Mouse (Mus musculus) mouse embryonic stem cell (cell line): Measurements from ENCODE around the gene Uvrag.
"Not testable (repeated sequence)": the region's sequence is repeated elsewhere in the genome, so short reads cannot be mapped to it uniquely, and the experiment has no call there.

Source experiments
- in situ Hi-C, 2 experiments: fragments of 300-500 bp; cut with MboI; formaldehyde crosslinking; loops; 1 replicate in 1 of 2; 3 replicates in 1 of 2; pipeline ENCODE4 v1.14.3; 2019 to 2020; ENCODE audit warnings: low sequenced_read_pairs in 2 of 2, low pct_unique_long_range_greater_than_20kb in 1 of 2, mixed read lengths in 1 of 2; ENCODE audit not compliant: unreplicated experiment in 1 of 2

Gene Uvrag

GRCm38 (mm10) chr7:99079522-99079921 is 61.4 kb downstream of the Uvrag start:
- in situ Hi-C loops, result loop anchor here (25.0 kb wide), 2 partner anchors 342 to 592 kb away; partner anchors contain the start of gene Lrrc32 (in 1 of the 2)

- in situ Hi-C loops, result loop anchor here (25.0 kb wide), 2 partner anchors 342 to 592 kb away; partner anchors contain the start of gene Lrrc32 (in 1 of the 2)
Measured at GRCm38 (mm10) chr7:99078805-99079204, 62.1 kb downstream of the Uvrag start.

DNA sequence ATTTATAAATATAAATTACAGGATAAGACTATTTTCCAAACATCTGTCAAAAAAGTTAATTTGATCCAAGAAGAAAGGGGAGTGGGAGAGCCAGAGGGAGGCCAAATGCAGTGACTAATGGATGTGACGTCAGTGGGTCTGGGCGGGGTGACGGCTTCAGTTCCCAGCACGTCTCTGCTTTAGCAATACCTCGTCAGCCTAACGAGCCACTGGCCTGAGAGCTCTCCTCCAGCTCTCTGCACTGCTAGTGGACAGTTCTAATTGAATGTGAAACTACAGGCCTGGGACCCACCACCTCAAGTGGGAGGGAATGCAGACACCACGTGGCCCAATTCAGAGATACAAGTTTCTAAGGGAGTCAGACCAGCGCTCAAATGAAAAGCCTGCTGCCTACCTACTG is 63.7 kb downstream of the Uvrag start:
- in situ Hi-C loops, result loop anchor here (25.0 kb wide), 2 partner anchors 340 to 590 kb away; partner anchors contain the start of gene Lrrc32 (in 1 of the 2)

DNA sequence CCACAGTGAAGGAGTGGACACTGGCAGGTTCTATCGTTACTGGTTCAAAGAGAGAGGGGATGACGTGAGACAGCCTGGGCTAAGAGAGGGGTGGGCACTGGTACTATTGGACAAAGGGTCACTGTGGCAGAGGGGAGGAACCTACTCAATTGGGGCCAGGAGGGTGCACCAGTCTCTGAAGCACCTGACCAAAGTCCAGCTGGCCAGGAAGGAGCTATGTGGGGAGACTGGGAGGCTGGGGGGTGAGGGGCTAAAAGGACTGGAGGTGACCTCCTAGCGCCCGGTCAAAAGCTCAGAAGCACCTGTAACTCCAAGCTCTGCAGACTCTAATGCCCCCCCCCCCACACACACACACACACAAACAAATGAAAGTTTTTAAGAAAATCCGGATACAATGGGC is 65.8 kb downstream of the Uvrag start:
- in situ Hi-C loops, result loop anchor here (25.0 kb wide), 2 partner anchors 338 to 588 kb away; partner anchors contain the start of gene Lrrc32 (in 1 of the 2)

- in situ Hi-C loops, result no loop called here
Measured at GRCm38 (mm10) chr7:99073734-99074372, 67.1 kb downstream of the Uvrag start.

DNA sequence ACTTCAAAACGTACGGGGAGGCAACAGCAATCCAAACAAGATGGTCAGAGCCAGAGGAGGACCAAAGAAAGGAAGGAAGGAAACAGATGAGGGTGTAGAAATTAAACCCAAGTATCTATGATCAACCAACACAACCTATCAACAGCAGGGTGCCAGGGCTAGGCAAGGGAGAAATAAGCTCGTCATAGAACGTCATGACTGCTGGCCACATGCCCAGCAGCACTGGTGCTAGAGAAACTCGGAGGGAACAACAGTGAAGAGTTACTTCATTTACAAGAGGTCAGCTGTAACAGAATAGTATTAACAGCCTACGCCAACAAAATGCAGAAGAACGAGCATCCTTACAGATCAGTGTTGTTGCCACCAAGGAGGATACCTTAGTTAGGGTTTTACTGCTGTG is 73.2 kb downstream of the Uvrag start:
- in situ Hi-C loops, result no loop called here

- in situ Hi-C loops, result no loop called here
Measured at GRCm38 (mm10) chr7:99065920-99066319, 75.0 kb downstream of the Uvrag start.

- in situ Hi-C loops, result no loop called here
Measured at GRCm38 (mm10) chr7:99065391-99065831, 75.5 kb downstream of the Uvrag start.

- in situ Hi-C loops, result no loop called here
Measured at GRCm38 (mm10) chr7:99064795-99065194, 76.1 kb downstream of the Uvrag start.

DNA sequence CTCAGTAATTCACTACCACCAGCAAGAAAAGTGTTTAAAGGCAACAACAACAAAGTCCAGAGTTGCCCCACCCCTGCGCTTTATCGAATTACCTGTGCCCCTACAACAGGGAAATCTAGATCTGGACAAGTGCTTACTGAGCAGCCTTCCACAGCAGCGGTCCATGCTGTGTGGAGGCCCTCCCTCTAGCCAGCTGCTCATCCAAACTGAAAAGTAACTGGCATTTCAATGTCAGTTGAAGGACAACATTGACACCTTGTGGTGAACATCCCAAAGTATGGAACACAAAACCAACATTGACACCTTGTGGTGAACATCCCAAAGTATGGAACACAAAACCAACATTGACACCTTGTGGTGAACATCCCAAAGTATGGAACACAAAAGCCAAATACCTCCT is 78.7 kb downstream of the Uvrag start:
- in situ Hi-C loops, result not testable (repeated sequence)

DNA sequence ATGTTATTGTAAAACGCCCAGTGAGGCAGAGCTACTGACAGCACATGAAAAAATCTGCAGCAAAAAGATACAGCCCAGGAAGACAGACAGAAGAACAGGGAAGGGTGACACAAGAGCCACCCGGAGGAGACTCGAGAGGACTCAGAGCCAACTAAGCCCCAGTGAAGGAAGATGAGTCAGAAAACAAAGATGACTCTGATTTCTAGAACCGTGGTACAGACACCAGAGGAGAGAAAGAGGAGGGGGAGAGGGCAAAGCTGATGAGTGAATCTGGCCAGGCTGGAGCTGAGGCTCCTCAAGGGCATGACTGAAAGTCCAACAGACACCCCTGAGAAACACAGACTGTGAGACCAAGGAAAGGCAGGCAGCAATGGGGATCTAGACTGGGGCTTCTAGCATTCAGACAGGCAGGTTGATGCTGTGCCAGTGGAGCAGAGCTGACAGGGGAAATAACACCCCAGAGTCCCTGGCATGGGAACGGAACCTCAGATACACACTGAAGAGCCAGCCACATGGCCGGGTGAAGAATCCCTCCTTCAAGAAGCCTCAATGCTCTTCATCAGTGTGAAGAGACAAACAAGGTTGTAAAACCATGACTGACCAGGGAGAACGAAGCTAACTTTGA is 79.8 kb downstream of the Uvrag start:
- in situ Hi-C loops, result no loop called here

DNA sequence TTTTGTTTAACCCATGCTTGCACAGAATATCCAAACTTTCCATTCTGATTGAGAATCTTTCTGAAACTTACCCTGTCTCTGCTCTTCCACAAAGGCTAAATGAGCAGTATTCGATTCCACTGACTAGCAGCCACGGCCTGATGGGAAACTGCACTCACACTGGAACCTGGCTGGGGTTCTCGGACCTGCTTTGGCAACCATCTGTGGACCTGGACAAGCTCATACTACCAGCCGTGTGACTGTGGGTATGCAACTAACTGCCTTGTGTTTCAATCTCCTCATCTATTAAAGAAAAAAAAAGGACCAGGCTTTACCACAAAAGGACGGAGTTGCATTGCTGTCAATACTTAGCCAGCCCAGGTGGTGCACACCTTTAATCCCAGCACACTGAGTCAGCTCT is 80.5 kb downstream of the Uvrag start:
- in situ Hi-C loops, result no loop called here

DNA sequence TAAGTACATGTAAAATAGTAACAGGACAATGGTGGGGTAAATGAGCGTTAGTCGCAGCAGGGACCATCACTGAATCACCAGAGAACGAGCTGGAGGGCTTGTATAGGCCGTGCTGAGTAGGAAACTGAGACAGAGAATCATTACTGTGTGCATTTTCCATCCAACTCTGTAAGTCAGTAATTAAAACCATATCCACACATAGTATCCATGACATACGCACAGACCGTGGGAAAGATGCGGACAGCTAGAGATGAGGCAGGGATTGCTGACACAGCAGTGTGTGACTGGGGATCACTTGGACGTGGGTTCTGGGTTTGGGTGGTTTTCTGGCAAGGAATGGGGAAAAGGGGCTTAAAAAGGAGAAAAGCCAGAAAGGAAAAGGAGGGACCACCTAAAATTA is 81.0 kb downstream of the Uvrag start:
- in situ Hi-C loops, result no loop called here

DNA sequence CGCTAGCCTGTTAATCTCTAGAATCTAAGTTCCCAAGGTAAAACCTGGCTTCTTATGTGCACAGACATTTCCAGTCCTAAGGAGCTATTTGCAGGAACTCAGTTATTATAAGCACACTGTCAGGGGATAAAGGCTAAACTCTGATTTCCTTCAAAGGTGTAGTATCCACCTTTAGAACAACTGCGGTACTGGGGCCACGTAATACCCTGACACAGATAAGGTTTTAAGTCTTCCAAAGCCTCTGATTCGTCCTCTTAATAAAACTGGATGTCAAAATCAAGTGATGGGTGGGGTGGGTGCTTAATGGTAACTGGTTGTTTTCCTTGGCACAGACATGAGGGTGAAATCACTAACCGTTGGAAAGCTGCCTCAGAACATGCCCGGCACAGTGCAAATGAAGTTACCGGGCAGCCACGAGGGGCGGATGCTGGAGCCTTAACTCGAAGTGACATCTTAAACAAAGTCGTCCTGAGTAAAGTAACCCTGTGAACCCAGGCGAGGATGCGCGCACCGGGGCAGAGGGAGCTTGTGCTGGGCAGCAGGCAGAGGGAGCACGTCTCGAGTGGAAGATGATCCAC is 83.8 kb downstream of the Uvrag start:
- in situ Hi-C loops, result no loop called here

- in situ Hi-C loops, result no loop called here
Measured at GRCm38 (mm10) chr7:99053626-99054025, 87.3 kb downstream of the Uvrag start.

DNA sequence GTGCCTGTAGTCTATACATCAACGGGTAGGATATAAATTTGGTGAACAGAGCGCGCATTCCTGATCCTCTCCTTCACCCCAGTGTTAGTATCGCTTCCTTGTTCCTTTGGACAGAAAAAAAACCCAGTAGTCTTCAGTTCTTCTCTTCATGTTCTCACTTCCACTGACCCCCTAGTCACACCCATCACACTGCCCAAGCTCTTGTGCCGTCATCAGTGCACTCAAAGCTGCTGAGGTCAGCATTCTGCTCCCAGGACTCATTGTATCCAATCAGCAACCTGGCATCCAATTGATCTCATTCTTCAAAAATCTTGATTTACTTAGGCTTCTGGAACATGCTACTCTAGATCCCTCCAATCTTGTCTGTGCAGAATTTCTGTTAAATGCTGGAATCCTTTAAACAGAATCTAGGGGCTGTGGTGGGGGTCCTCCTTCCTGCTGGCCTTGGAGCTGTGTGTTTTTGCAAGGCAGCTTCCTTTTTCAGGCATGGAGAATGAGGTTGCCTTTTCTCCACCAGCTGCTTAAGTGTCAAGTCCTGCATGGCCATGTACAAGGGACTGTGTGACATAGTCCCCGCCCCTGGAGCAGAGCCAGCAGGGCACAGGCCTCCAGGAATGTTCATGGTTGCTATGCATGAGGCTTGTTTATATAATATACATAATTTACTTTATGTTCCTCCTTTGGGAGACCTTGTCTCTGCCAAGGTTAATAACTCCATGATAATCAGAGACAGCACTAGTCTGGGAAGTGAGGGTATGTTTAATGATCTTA is 88.3 kb downstream of the Uvrag start:
- in situ Hi-C loops, result no loop called here

GRCm38 (mm10) chr7:99050882-99051281 is 90.1 kb downstream of the Uvrag start:
- in situ Hi-C loops, result no loop called here

DNA sequence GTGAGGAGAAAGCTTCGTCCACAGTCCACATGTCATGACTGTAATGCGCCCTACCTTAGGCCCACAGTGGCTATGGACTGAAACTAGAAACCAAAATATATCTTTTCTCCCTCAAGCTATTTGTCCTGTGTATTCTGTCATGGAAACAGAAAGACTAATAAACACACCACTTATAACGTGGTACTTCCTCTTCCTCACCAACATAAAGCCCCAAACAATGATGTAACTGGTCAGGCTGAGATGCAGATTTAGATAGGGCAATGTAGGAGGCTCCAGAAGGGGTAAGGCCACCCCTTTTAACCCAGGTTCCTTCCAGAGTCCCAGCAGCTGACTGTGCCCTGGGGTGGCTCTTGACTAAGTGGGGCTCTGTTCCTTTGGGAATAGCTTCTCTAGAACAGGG is 91.0 kb downstream of the Uvrag start:
- in situ Hi-C loops, result no loop called here
